Mouse (Mus musculus) kidney, adult 2 months (tissue): ENCODE results near the gene Scyl3.

Experiments used
- CTCF ChIP-seq: fragments of 200-500 bp; conservative IDR thresholded peaks from 2 replicates; pipeline ENCODE4 v1.5.1; 2011; ENCODE audit warnings: low read depth, mild to moderate bottlenecking, control low read depth, low read length, moderate library complexity, mixed read lengths; ENCODE audit not compliant: insufficient read depth, insufficient read length
- POLR2A ChIP-seq: fragments of 200-500 bp; IDR thresholded peaks from one replicate; pipeline ENCODE4 v1.6.1; 2011; ENCODE audit warnings: low read depth, low read length, control low read depth

- TF ChIP-seq POLR2A (no peak), CTCF (no peak)
Measured at GRCm38 (mm10) chr1:163910343-163910742, 18.6 kb upstream of the Scyl3 start.
